Mouse (Mus musculus) CH12.LX (cell line): ENCODE results near the gene Slc7a7. TPM values are rescaled to one million over a fixed set of nuclear protein-coding genes. Genes with fewer than 3 reads are reported as not detected.

ENCODE experiments used
- DNase-seq: peaks from one replicate; pipeline ENCODE4 v3.0.0-alpha.2; 2013; ENCODE audit errors: extremely low read depth
- H3K27ac ChIP-seq: 2 replicates; pipeline ENCODE4 v1.5.1; 2012; ENCODE audit warnings: low read depth, mild to moderate bottlenecking, control low read depth, moderate library complexity; ENCODE audit not compliant: insufficient read depth
- H3K27me3 ChIP-seq: replicated peaks from 2 replicates; pipeline ENCODE3; 2012; ENCODE audit warnings: inconsistent platforms
- H3K36me3 ChIP-seq, 2 experiments: replicated peaks in 1 of 2; 2 replicates each; pipeline versions ENCODE3 to v1.6.1; 2012; ENCODE audit warnings: inconsistent platforms in 1 of 2, low read length in 1 of 2, mild to moderate bottlenecking in 1 of 2, mixed read lengths in 1 of 2, moderate library complexity in 1 of 2; ENCODE audit not compliant: control insufficient read depth in 1 of 2, insufficient read depth in 1 of 2
- H3K4me1 ChIP-seq, 2 experiments: 2 replicates each; pipeline ENCODE4 v1.6.1; 2012; ENCODE audit warnings: inconsistent platforms in 1 of 2, moderate library complexity in 1 of 2; ENCODE audit not compliant: insufficient read depth in 2 of 2, control insufficient read depth in 1 of 2
- H3K4me2 ChIP-seq: 2 replicates; pipeline ENCODE4 v1.6.1; 2012; ENCODE audit warnings: low read depth, mild to moderate bottlenecking, control low read depth; ENCODE audit not compliant: poor library complexity, insufficient read depth, severe bottlenecking
- H3K4me3 ChIP-seq, 3 experiments: fragments of 150-350 bp in 1 of 3; sonication (generic) in 1 of 3; replicated peaks in 1 of 3; 2 replicates each; pipeline versions ENCODE3 to v1.5.1; 2011 to 2012; ENCODE audit warnings: low read depth in 2 of 3, low read length in 2 of 3, mild to moderate bottlenecking in 2 of 3, moderate library complexity in 2 of 3, control low read depth in 1 of 3, improper control_type of control experiment in 1 of 3, inconsistent platforms in 1 of 3, mixed read lengths in 1 of 3; ENCODE audit not compliant: poor library complexity in 1 of 3
- H3K79me2 ChIP-seq: replicated peaks from 2 replicates; pipeline ENCODE4 v1.6.1; 2012; ENCODE audit warnings: mild to moderate bottlenecking, moderate library complexity; ENCODE audit not compliant: control insufficient read depth, poor library complexity, insufficient read depth, severe bottlenecking; ENCODE audit errors: extremely low read depth
- H3K9ac ChIP-seq: 2 replicates; pipeline ENCODE4 v1.6.1; 2012; ENCODE audit warnings: low read depth, mild to moderate bottlenecking, control low read depth, moderate library complexity; ENCODE audit not compliant: insufficient read depth
- H3K9me3 ChIP-seq: replicated peaks from 2 replicates; pipeline ENCODE3; 2012; ENCODE audit warnings: low read length, inconsistent platforms, mixed read lengths
- BHLHE40 ChIP-seq: IDR thresholded peaks from 2 replicates; pipeline ENCODE4 v1.6.1; 2011; ENCODE audit warnings: mild to moderate bottlenecking, low read depth, low read length, improper control_type of control experiment
- CHD2 ChIP-seq: IDR thresholded peaks from 2 replicates; pipeline ENCODE4 v1.6.1; 2011; ENCODE audit warnings: low read length, improper control_type of control experiment
- CTCF ChIP-seq, 2 experiments: IDR thresholded peaks in 1 of 2; conservative IDR thresholded peaks in 1 of 2; 2 replicates each; pipeline ENCODE4 v1.5.1; 2011 to 2012; ENCODE audit warnings: low read depth in 2 of 2, low read length in 2 of 2, improper control_type of control experiment in 1 of 2, inconsistent platforms in 1 of 2, mild to moderate bottlenecking in 1 of 2, moderate library complexity in 1 of 2
- E2F4 ChIP-seq: IDR thresholded peaks from 2 replicates; pipeline ENCODE4 v1.6.1; 2011; ENCODE audit warnings: low read depth, low read length, improper control_type of control experiment; ENCODE audit not compliant: insufficient replicate concordance
- ELF1 ChIP-seq: IDR thresholded peaks from 2 replicates; pipeline ENCODE4 v1.6.1; 2014; ENCODE audit warnings: low read depth, mild to moderate bottlenecking, inconsistent platforms, low read length, improper control_type of control experiment
- IRF4 ChIP-seq: IDR thresholded peaks from 2 replicates; pipeline ENCODE4 v1.6.1; 2014; ENCODE audit warnings: low read depth, mild to moderate bottlenecking, inconsistent platforms, low read length, improper control_type of control experiment
- JUN ChIP-seq: IDR thresholded peaks from 2 replicates; pipeline ENCODE4 v1.6.1; 2011; ENCODE audit warnings: low read depth, mild to moderate bottlenecking, low read length, improper control_type of control experiment, moderate library complexity; ENCODE audit not compliant: insufficient read depth
- MAX ChIP-seq: IDR thresholded peaks from 2 replicates; pipeline ENCODE4 v1.6.1; 2011; ENCODE audit warnings: low read length, improper control_type of control experiment
- MAZ ChIP-seq: IDR thresholded peaks from 2 replicates; pipeline ENCODE4 v1.6.1; 2012; ENCODE audit warnings: low read depth, mild to moderate bottlenecking, inconsistent platforms, low read length, improper control_type of control experiment, moderate library complexity
- MXI1 ChIP-seq: IDR thresholded peaks from 2 replicates; pipeline ENCODE4 v1.6.1; 2011; ENCODE audit warnings: mild to moderate bottlenecking, low read depth, low read length, improper control_type of control experiment
- NELFE ChIP-seq: IDR thresholded peaks from 2 replicates; pipeline ENCODE4 v1.6.1; 2011; ENCODE audit warnings: low read depth, low read length, improper control_type of control experiment
- NRF1 ChIP-seq: IDR thresholded peaks from 2 replicates; pipeline ENCODE4 v1.6.1; 2014; ENCODE audit warnings: low read depth, mild to moderate bottlenecking, inconsistent platforms, low read length, improper control_type of control experiment, moderate library complexity
- POLR2A ChIP-seq: IDR thresholded peaks from 2 replicates; pipeline ENCODE4 v1.6.1; 2011; ENCODE audit warnings: low read depth, mild to moderate bottlenecking, improper control_type of control experiment, low read length
- POLR2AphosphoS2 ChIP-seq: IDR thresholded peaks from 2 replicates; pipeline ENCODE4 v1.6.1; 2011; ENCODE audit warnings: low read depth, low read length, improper control_type of control experiment
- SIN3A ChIP-seq: IDR thresholded peaks from 2 replicates; pipeline ENCODE4 v1.6.1; 2012; ENCODE audit warnings: low read length, improper control_type of control experiment, inconsistent platforms
- SMC3 ChIP-seq: IDR thresholded peaks from 2 replicates; pipeline ENCODE4 v1.6.1; 2011; ENCODE audit warnings: low read depth, low read length, improper control_type of control experiment
- TBP ChIP-seq: conservative IDR thresholded peaks from 2 replicates; pipeline ENCODE4 v1.6.1; 2011; ENCODE audit warnings: low read depth, low read length, improper control_type of control experiment
- TCF12 ChIP-seq: IDR thresholded peaks from 2 replicates; pipeline ENCODE4 v1.6.1; 2014; ENCODE audit warnings: low read depth, mild to moderate bottlenecking, inconsistent platforms, low read length, improper control_type of control experiment
- USF1 ChIP-seq: IDR thresholded peaks from 2 replicates; pipeline ENCODE4 v1.6.1; 2014; ENCODE audit warnings: low read depth, mild to moderate bottlenecking, inconsistent platforms, low read length, improper control_type of control experiment
- ZKSCAN1 ChIP-seq: IDR thresholded peaks from 2 replicates; pipeline ENCODE4 v1.6.1; 2012; ENCODE audit warnings: low read depth, inconsistent platforms, low read length, improper control_type of control experiment, borderline replicate concordance
- ZMIZ1 ChIP-seq: IDR thresholded peaks from 2 replicates; pipeline ENCODE4 v1.6.1; 2012; ENCODE audit warnings: low read depth, mild to moderate bottlenecking, inconsistent platforms, low read length, improper control_type of control experiment
- dilution Hi-C: fragments of 300-500 bp; cut with MboI; formaldehyde crosslinking; loops from 2 replicates; pipeline ENCODE4 v1.14.3; 2020; ENCODE audit warnings: low sequenced_read_pairs; ENCODE audit not compliant: extremely low pct_unique_long_range_greater_than_20kb, extremely low pct_ligation_motif_present
- in situ Hi-C: fragments of 300-500 bp; cut with MboI; formaldehyde crosslinking; loops from 3 replicates; pipeline ENCODE4 v1.14.3; 2019; ENCODE audit warnings: low sequenced_read_pairs, low pct_ligation_motif_present, low pct_unique_long_range_greater_than_20kb, mixed read lengths
- polyA plus RNA-seq: library from polyadenylated mRNA; unstranded; fragments of >175 nt; gene quantifications from 2 replicates; pipeline ENCODE4 v1.2.1, GENCODE M21; 2012; ENCODE audit warnings: low read depth; ENCODE audit not compliant: insufficient read length
- total RNA-seq, 2 experiments: library from RNA; depleted of rRNA; stranded (reverse); fragments of 300-350 nt in 1 of 2; fragments of >200 nt in 1 of 2; gene quantifications; 2 replicates each; pipeline ENCODE4 v1.2.3; 2012 to 2014

Slc7a7 gene
- total and polyA plus RNA-seq, 3 experiments, result 27.8 to 50.4 (median 45.4) TPM

DNA sequence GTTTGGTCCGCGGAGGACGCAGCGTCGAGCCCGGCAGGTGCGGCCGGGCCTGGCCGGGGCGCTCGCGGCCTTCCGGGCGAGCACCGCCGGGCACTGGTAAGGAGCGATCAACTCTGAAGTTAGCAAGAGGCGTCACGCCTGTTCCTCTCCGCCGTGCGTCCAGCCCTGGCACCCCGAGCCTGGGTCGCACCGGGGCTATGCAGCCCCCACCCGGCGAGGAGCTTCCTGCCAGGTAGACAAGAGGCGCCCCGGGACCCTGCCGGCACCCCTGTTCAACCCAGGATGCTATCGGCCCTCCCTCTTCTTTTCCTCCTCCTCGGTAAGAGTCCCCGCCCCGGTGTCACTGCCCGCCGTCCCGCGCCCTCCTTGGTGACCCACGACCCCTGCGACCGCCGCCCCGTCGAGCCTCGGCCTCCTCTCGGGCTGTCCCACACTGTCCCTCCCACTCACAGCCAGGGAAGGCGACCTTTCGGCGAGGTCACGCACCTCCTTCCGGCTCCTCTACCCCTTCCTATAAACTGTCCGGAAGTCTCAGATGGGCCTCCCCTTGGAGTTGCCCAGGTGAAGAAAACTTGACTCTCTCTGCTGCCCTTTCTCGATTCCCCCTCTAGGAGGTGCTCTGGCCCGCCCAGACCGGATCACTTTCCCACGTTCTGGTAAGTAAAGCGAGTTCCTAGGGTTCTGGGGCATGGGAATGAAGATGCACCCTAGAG lies 46.9 kb upstream of the Slc7a7 start (continued):
- TF ChIP-seq JUN (0 out of 2 replicates have a peak, but pooled peaks have one; percentile 8), ELF1 (peak; percentile 94), USF1 (no peak), SIN3A (peak; percentile 75), NRF1 (peak; percentile 46), POLR2AphosphoS2 (no peak), IRF4 (peak; percentile 69; the same call in 1 of the 2 replicates)

DNA sequence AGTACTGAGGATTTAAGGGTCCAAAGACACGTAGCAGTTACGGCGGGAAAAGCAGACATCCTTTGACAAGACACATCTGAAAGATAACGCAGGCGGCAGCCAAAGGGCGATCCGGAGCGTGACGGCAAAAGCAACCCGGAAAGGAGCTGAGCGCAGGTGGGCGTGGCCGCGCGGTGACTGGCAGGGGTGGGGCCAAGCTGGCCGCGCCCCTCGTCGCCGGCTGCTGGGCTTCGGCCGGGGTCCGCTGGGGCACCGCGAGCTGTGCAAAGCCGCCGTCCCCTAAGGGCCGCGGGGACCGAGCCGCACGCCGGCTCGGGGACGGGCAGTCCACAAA lies 46.3 kb upstream of the Slc7a7 start, which contains the start of gene Lrp10:
Lrp10 (plus strand) TSS at position 179 of the 334 bp plus-strand sequence.
- H3K9ac ChIP-seq, result peak within 1 kb of the TSS; percentile 89
- peaks cover 4% of the 10 kb centered on the region; the same call in 1 of the 2 replicates for H3K79me2 ChIP-seq
- peaks cover 24 to 34% of the 10 kb centered on the region in 2 experiments for H3K36me3 ChIP-seq
- no peaks in the 10 kb centered on the region for H3K9me3 ChIP-seq
- peak within 1 kb of the TSS; percentile 99 for H3K27ac ChIP-seq
- peak within 1 kb of the TSS; percentile 98 for H3K4me2 ChIP-seq
- TF ChIP-seq MXI1, result peak; percentile 58; the same call in 1 of the 2 replicates
- TF ChIP-seq E2F4, result no peak
- TF ChIP-seq JUN, result no peak
- peak; percentile 87 for TF ChIP-seq ELF1
- TF ChIP-seq NRF1, result 0 out of 2 replicates have a peak, but pooled peaks have one; percentile 39
- TF ChIP-seq ZKSCAN1, result no peak
- no peak for TF ChIP-seq MAZ
- TF ChIP-seq NELFE, result peak; percentile 72; the same call in 1 of the 2 replicates
- TF ChIP-seq CTCF (conservative IDR thresholded peaks at IDR 0.05 in 1 of 2, IDR thresholded peaks at IDR 0.05 in 1 of 2; ENCODE audit: low read depth in 2 of 2, low read length in 2 of 2), result no peak
- no peak for TF ChIP-seq SMC3
- TF ChIP-seq POLR2A, result peak; percentile 79
- no peak for TF ChIP-seq CHD2
- TF ChIP-seq TCF12, result peak; percentile 40; the same call in 1 of the 2 replicates
- no peak; the same call in 1 of the 2 replicates for TF ChIP-seq BHLHE40
- TF ChIP-seq MAX, result peak; percentile 42; the same call in 1 of the 2 replicates
- TF ChIP-seq ZMIZ1, result peak; percentile 57; the same call in 1 of the 2 replicates
- TF ChIP-seq TBP, result peak; percentile 75
- in situ Hi-C loops, result loop anchor here (10.0 kb wide), 1 partner anchor 51 kb away; the partner anchor contains the start of gene Prmt5
- H3K27me3 ChIP-seq, result no peaks in the 10 kb centered on the region
- H3K4me3 ChIP-seq, result peak within 1 kb of the TSS; percentile 68 to 96 (median 87)
- peak; percentile 90 for DNase-seq
- dilution Hi-C loops, result no loop called here
- H3K4me1 ChIP-seq, result peaks cover 4 to 31% of the 10 kb centered on the region in 2 experiments; a peak in 3 of 4 replicates
